Mouse (Mus musculus) E14TG2a.4 (cell line): ENCODE data around the gene Elavl1.

ENCODE experiments used
- CTCF ChIP-seq: conservative IDR thresholded peaks from 2 replicates; pipeline ENCODE4 v1.5.1; 2014; ENCODE audit warnings: low read length
- NANOG ChIP-seq: IDR thresholded peaks from 2 replicates; pipeline ENCODE4 v1.6.1; 2014; ENCODE audit warnings: borderline replicate concordance, low read length, mixed read lengths
- POU5F1 ChIP-seq: IDR thresholded peaks from 2 replicates; pipeline ENCODE4 v1.6.1; 2014; ENCODE audit warnings: low read length, borderline replicate concordance

- TF ChIP-seq CTCF: no peak
- no peak for TF ChIP-seq NANOG
- no peak for TF ChIP-seq POU5F1
Measured at GRCm38 (mm10) chr8:4254001-4254400, 71.2 kb downstream of the Elavl1 start.
